Mouse (Mus musculus) left cerebral cortex, postnatal 4 days (tissue): ENCODE results near the gene Lix1. TPM values are rescaled to one million over a fixed set of nuclear protein-coding genes. Genes with fewer than 3 reads are reported as not detected.
"Not testable (repeated sequence)": the region's sequence is repeated elsewhere in the genome, so short reads cannot be mapped to it uniquely, and the experiment has no call there.

Experiments used
- DNase-seq: peaks from one replicate; pipeline ENCODE4 v3.0.0-alpha.2; 2022
- intact Hi-C: fragments of 180-260 bp; cut with DNase I; formaldehyde crosslinking; loops from one replicate; pipeline ENCODE4 v1.15.1; 2025
- total RNA-seq, 2 experiments: library from RNA; stranded (reverse); gene quantifications; 2 replicates each; pipeline ENCODE4 v1.2.3; 2021

Lix1 gene
- total RNA-seq, 2 experiments from 2014 or later, result 37.9 to 38.2 TPM

DNA sequence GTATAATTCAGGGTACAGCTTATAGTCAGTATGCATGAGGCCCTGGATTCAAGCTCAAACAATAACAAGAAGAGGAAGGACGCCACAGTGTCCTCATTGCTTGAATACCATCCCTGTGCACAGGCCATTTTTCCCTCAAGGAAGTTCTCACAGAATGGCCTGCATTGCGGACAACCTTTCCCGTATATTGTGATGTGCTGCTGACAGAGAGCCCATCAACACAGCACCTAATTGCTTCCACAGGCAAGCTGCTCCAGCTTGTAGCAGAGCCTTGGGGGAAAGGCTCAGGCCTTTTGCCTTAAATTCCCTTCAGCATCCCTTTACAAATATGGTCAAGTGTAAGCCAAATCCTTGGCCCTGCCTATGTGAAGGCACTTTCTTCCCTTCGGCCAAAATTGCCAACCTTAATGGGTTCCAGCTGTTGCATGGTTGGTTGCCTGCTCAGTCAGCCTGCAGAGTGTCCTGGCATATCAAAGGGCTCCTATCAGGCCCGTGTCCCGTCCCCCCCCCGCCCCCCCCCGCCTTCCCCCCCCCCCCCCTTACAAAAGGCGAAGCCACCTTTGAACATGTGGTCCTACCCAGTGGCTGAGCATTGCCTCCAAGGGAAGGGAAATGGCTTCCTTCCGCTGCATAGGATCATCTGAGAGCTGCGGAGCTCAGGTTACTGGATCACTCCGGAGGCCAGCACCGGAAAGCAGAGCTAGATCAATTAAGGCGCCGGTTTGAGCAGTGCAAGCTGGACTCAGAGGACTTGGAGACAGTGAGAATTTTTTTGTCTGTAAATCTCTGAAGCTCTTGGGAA is 88.5 kb downstream of the Lix1 start:
- intact Hi-C loops, result no loop called here
- DNase-seq, result no peak

DNA sequence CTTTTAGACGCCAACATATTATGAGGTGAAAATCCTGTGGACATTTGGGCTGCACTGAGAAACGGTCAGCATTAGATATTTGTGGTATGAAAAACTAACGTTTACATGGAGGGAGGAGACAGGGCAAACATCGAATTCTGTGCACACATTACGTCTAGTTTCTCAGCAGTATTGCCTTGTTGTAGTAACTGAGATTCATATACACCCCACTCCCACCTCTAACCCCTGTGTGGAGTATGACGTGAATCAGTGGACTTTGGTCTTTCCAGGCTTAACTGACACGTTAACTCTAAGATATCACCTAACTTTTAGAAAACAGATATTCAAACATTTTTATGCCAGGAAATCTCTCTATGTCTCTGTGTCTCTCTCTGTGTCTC is 89.1 kb downstream of the Lix1 start:
- intact Hi-C loops, result no loop called here
- no peak for DNase-seq

DNA sequence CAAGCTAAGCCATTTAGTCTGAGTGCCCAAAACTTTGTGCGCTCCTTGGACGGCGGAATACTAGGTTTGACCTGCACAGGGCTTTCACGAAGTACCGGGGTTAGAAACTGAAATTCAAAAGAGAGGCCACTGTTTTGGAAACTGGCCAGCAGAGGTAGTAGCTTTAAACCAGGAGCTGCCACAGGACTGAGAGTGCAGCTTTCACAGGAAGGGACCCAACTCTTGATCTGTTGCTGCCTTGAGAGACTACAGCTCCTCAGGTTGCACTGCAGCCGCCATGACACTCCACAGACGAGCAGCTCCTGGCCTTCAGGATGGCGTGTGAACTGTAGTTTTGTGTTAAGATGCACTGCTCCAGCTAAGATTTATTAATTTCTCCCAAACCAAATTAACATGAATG is 89.6 kb downstream of the Lix1 start:
- no peak for DNase-seq
- intact Hi-C loops, result no loop called here

DNA sequence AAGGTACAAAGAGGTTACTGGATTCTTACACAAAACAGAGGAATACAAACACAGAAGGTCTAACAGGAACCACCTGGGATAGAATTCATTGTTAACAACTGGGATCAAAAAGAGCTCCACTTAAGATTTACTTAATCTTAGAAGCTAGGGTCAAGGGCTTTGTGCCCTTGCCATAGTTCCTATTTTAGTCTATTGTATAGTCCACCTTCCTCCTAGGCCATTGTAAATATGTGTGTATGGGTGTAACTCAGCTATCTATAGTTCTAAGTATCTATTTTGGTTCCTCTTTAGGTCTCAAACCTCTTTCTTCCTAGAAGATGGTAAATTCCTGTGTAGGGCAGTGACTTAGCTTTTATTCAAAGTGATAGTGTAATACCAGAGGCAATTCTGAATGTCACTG is 93.8 kb downstream of the Lix1 start:
- DNase-seq, intact Hi-C loops: not testable (repeated sequence)

DNA sequence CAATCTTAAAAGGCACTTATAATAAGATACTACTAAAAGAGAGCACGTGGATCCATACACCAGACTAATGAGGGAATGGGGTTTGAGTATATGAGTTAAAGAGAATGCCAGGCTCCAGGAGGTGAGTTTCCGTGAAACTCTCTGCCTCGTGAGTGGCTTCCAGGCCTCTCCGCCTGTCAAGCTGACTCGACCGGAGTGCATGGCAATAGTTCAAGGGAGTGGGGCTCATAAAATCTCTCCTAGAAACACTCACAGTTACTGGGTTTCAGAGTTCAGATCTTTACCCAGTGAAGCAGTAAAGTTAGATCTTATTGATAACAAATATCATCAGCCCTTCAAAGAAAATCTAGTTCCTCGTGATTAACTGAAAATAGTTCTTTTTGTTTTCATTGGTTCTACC is 94.3 kb downstream of the Lix1 start:
- intact Hi-C loops, result no loop called here
- no peak for DNase-seq

DNA sequence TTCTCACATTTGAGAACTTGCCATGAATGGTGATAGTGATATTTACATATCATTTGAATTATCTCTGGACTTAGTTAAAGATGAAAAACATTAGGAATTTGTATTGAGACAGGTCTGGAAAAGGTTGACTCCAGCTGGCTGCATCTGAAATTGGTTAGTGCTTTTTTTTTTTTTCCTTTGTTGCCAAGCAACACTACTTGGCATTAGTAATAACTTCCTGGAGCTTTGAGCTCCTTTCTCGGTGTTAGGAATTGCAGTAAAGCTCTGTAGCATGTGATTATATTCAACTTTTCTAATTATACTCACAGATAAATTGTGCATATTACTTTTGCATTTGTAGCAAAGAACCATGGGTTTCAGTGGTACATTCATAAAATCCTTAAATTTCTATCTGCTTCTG is 96.4 kb downstream of the Lix1 start:
- no peak for DNase-seq
- intact Hi-C loops, result no loop called here

DNA sequence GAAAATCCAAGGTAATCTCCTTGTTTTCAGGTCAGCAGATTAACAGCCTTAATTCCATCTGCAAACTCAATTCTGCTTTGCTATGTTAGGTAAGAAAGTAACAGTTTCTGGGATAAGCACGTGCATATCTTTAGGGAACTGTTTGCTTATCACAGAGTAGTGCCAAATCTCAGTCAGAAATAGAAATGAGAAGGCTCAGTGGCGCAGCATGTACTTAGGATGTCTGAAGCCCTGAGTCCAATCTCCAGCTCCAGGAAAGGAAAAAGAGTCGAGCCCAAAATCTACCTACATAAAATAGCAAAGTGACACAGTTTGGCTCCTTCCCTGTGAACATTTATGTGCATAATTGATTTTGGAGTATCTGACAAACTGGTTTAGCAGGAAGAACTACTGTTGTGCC is 96.8 kb downstream of the Lix1 start:
- DNase-seq, result no peak
- intact Hi-C loops, result no loop called here

DNA sequence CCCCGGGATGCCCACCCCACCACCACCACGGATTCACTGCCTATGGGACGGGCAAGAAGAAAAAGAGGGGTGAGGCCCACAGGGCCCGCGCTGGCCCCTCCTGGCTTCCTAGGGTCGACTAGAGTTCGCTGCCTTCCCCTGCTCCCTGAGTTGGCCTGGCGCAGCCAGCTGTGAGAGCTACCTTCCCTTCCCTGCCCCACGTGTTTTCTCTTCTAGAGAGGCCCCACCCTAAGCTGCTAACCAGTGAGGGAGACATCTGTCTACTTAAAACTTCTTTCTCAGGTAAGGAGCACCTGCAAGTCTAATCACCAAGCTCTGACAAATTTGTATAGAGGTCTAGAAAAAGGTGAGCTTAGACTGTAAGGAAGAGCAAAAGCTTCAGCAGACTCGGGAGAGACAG is 104.2 kb downstream of the Lix1 start:
- intact Hi-C loops, result no loop called here
- no peak for DNase-seq

Other genes with a start within 250 kb of the Lix1 start
- 10 to 100 TPM; 20.1 to 20.9 TPM for gene Riok2, start 28.4 kb upstream of the Lix1 start, total RNA-seq
- gene Lnpep, start 222.4 kb downstream of the Lix1 start, total RNA-seq, result 10 to 100 TPM; 48.2 to 57.5 TPM